Mouse (Mus musculus) neural tube, embryonic 11.5 days (tissue): Measurements from ENCODE around the gene Ndrg3. TPM values are rescaled to one million over a fixed set of nuclear protein-coding genes. Genes with fewer than 3 reads are reported as not detected.
A peak's percentile ranks its signal among the peaks of the same experiment; 100 is the strongest.

ENCODE experiments used
- ATAC-seq: fragments of 200-750 bp; cut with Nextera tagmentation; 2 replicates; pipeline ENCODE4 v1.8.0; 2017; ENCODE audit warnings: moderate number of reproducible peaks, mild to moderate bottlenecking, moderate TSS enrichment, moderate library complexity; ENCODE audit not compliant: insufficient read depth, low FRiP score, low TSS enrichment
- DNase-seq: peaks from one replicate; pipeline ENCODE4 v3.0.0-alpha.2; 2015; ENCODE audit warnings: low spot score
- H3K27ac ChIP-seq: fragments of 300-500 bp; sonication (generic); 2 replicates; pipeline ENCODE4 v1.5.1; 2014; ENCODE audit warnings: low read depth, mild to moderate bottlenecking, low read length
- H3K27me3 ChIP-seq: fragments of 300-500 bp; sonication (generic); 2 replicates; pipeline ENCODE4 v1.6.1; 2014; ENCODE audit warnings: mild to moderate bottlenecking, low read length, mixed read lengths; ENCODE audit not compliant: control insufficient read depth, insufficient read depth
- H3K36me3 ChIP-seq: fragments of 300-500 bp; sonication (generic); 2 replicates; pipeline ENCODE4 v1.6.1; 2014; ENCODE audit warnings: mild to moderate bottlenecking, low read length, moderate library complexity, mixed read lengths; ENCODE audit not compliant: control insufficient read depth, insufficient read depth
- H3K4me1 ChIP-seq: fragments of 300-500 bp; sonication (generic); 2 replicates; pipeline ENCODE4 v1.6.1; 2014; ENCODE audit warnings: low read length, mixed read lengths; ENCODE audit not compliant: control insufficient read depth, insufficient read depth
- H3K4me2 ChIP-seq: fragments of 300-500 bp; sonication (generic); 2 replicates; pipeline ENCODE4 v1.6.1; 2014; ENCODE audit warnings: low read depth, mild to moderate bottlenecking, moderate library complexity
- H3K4me3 ChIP-seq: fragments of 300-500 bp; sonication (generic); 2 replicates; pipeline ENCODE4 v1.5.1; 2014; ENCODE audit warnings: low read depth, low read length
- H3K9ac ChIP-seq: fragments of 300-500 bp; sonication (generic); 2 replicates; pipeline ENCODE4 v1.6.1; 2014; ENCODE audit warnings: mild to moderate bottlenecking, low read length
- H3K9me3 ChIP-seq: fragments of 300-500 bp; sonication (generic); 2 replicates; pipeline ENCODE4 v1.6.1; 2016; ENCODE audit warnings: low read length; ENCODE audit not compliant: control insufficient read depth
- WGBS: fragments of 180-500 bp; shearing (Covaris S2); extraction: QIAGEN DNeasy Blood & Tissue Kit; methylation state at CpG from one replicate; pipeline ENCODE4 v1.1.7; 2014; 5-methylcytosine and 5-hydroxymethylcytosine counted together
- polyA plus RNA-seq: library from polyadenylated mRNA; unstranded; fragments of >200 nt; fragmentation: Nextera tagmentation; extraction: Ambion mirVana; gene quantifications from 2 replicates; pipeline ENCODE4 v1.2.1, GENCODE M21; 2014

Gene Ndrg3
- polyA plus RNA-seq, result 54.2 and 58.9 TPM in 2 replicates

DNA sequence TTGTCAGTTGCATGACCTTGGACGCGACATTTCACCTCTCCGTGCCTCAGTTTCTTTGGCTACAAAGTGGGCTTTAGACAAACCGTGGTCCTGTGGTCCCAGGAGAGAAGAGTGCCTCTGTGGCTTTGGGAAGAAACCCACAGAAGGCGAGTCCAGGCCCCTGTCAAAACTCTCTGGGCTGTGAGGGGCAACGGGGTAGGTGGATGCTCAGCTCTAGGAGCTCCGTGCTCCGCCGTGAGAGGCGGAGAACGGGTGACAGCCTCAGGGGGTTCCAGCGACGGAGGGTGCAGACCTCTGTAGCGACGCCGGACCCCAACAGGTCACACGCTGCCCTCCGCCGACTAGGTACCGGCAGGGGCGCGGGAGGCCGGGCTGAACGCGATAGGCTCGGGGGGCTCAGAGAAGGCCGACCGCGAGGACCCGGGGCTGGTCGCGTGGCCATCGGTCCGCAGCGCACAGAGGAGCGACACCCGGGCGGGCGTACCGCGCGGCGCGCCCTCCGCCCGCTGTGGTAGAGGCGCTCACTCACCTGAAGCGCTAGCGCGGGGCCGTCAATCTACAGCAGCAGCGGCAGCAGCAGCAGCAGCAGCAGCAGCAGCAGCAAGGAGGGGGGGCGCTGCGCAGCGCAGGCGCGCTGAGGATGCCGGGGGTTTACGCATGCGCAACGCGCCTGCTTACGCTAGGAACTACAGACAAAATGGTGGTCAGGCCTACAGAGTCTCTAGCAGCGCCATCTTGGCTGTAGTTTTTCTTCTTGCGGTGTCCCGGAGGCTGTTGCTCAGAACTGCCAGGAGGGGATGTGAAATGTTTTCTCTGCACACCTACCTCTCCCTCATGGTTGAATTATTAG lies at the start of gene Ndrg3:
Gene Ndrg3 (minus strand): TSS at position 587 of the 850 bp plus-strand sequence.
- H3K9me3 ChIP-seq, result no peaks in the 10 kb centered on the region
- H3K4me2 ChIP-seq, result peak within 1 kb of the TSS; percentile 97
- H3K27ac ChIP-seq, result no peak within 1 kb of the TSS
- H3K4me1 ChIP-seq, result peaks cover 7% of the 10 kb centered on the region
- WGBS, result under 1% methylated on average over 64 of the region's 66 CpGs
- no peaks in the 10 kb centered on the region for H3K27me3 ChIP-seq
- peak within 1 kb of the TSS; percentile 93 for H3K4me3 ChIP-seq
- DNase-seq, result peak; percentile 97
- peak; percentile 95 for ATAC-seq
- peak within 1 kb of the TSS; percentile 80 for H3K9ac ChIP-seq
- 0 out of 2 replicates have a peak, but pooled peaks cover 2% of the 10 kb centered on the region for H3K36me3 ChIP-seq

DNA sequence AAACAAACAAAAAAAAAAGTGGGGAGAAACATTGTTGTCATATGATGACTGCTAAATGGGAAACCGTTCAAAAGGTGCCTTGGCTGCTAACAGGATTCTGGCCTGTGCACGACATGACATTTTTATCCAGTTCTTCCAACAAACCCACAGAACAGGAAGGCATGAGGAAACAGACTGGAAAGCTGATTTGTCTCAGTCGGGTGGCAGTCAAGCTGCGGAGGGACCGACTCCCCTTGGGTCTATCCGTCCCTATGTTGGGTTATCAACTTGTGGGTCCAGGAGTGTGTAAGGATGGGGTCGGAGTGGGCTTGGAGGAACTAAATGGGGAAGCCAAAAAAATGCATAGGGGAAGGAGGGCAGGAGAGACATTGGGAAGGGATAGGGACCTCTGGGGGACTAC lies 49.6 kb upstream of the Ndrg3 start:
- Histone ChIP-seq H3K4me2 (no peak overlapping the region), H3K4me3 (no peak overlapping the region), H3K27ac (no peak overlapping the region), H3K36me3 (peaks cover 36% of the 10 kb centered on the region), H3K9me3 (no peaks in the 10 kb centered on the region), H3K4me1 (no peaks in the 10 kb centered on the region), H3K9ac (no peak overlapping the region), H3K27me3 (no peaks in the 10 kb centered on the region)
- WGBS, result 88% methylated on average over 7 of the region's 7 CpGs
- ATAC-seq (no peak), DNase-seq (no peak)

DNA sequence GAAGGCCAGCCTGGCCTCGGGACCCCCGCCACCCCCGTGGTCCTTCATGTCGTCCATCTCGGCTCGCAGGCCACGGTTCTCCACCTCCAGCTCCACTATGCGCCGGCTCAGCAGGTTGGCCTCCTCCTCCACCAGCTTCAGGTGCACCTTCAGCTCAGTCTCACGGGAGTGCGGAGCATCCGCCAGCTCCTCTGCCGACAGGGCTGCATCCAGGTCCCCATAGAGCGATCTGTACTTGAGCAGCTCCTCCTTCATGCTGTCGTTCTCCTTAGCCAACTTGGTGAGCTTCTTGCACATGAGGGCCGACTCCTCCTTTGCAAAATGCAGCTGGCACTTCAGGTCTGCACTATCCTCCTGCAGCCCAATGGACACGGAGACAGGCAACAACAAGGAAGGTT lies 48.8 kb upstream of the Ndrg3 start:
- WGBS, result 81% methylated on average over 17 of the region's 17 CpGs
- no peak for DNase-seq
- H3K9ac ChIP-seq, result no peak overlapping the region
- H3K36me3 ChIP-seq, result peaks cover 33% of the 10 kb centered on the region
- no peak overlapping the region for H3K27ac ChIP-seq
- H3K4me3 ChIP-seq, result no peak overlapping the region
- H3K4me2 ChIP-seq, result no peak overlapping the region
- H3K4me1 ChIP-seq, result no peaks in the 10 kb centered on the region
- no peaks in the 10 kb centered on the region for H3K9me3 ChIP-seq
- no peaks in the 10 kb centered on the region for H3K27me3 ChIP-seq
- ATAC-seq, result no peak

GRCm38 (mm10) chr2:157039900-157040648 lies 48.2 kb upstream of the Ndrg3 start:
- H3K27me3 ChIP-seq, result no peaks in the 10 kb centered on the region
- H3K4me1 ChIP-seq, result no peaks in the 10 kb centered on the region
- WGBS, result 90% methylated on average over 50 of the region's 50 CpGs
- ATAC-seq (no peak), DNase-seq (no peak)
- H3K9ac ChIP-seq, result no peak overlapping the region
- no peak overlapping the region for H3K4me2 ChIP-seq
- H3K9me3 ChIP-seq, result no peaks in the 10 kb centered on the region
- H3K4me3 ChIP-seq, result no peak overlapping the region
- H3K27ac ChIP-seq, result no peak overlapping the region
- H3K36me3 ChIP-seq, result peaks cover 28% of the 10 kb centered on the region

DNA sequence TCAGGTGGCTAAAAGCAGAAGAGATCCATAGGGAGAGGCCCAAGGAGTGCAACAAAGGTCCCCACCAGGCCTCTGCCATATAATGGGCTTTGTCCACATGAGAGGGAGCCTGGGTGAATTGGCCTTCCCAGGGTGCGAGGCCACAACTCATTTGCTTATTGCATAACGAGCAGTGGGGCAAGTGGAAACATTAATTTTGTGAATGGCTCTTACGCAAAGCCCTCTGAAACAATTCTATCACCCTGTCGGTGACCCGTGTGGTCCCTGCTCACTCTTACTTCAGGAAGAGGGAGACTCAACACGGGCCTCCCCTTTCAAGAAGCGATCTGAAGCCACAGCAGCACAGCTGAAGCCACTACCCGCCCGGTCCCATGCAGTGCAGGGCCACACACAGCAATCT lies 45.4 kb upstream of the Ndrg3 start:
- no peak for ATAC-seq
- WGBS, result 70% methylated on average over 9 of the region's 9 CpGs

DNA sequence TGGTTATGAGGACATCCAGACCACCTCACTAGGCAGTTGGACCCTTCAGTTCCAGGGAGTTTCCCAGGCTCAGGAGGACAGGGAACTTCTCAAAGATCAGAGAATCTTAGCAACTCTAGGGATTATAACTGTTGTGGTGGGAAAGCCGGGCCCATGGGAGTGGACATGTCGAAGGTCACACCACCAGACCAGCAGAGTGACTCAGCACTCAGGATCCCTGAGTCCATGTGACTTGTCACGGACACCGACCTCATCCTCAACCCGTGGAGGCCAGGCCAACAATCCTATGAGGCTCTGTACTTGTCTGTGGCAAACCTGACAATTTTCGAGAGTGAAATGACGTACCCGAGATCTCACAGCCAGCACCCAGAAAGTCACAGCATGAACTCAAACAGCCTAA lies 44.5 kb upstream of the Ndrg3 start:
- ATAC-seq, result no peak
- H3K36me3 ChIP-seq, result peaks cover 34% of the 10 kb centered on the region
- no peak overlapping the region for H3K27ac ChIP-seq
- DNase-seq, result no peak
- no peak overlapping the region for H3K4me2 ChIP-seq
- H3K4me3 ChIP-seq, result no peak overlapping the region
- H3K9ac ChIP-seq, result no peak overlapping the region
- WGBS, result 93% methylated on average over 8 of the region's 8 CpGs
- no peaks in the 10 kb centered on the region for H3K4me1 ChIP-seq
- H3K9me3 ChIP-seq, result no peaks in the 10 kb centered on the region
- H3K27me3 ChIP-seq, result no peaks in the 10 kb centered on the region

More for the DNA sequence above, 45.4 kb upstream of the Ndrg3 start:
- Histone ChIP-seq H3K27me3 (no peaks in the 10 kb centered on the region), H3K4me1 (no peaks in the 10 kb centered on the region), H3K9ac (no peak overlapping the region), H3K9me3 (no peaks in the 10 kb centered on the region), H3K36me3 (peaks cover 34% of the 10 kb centered on the region), H3K4me2 (no peak overlapping the region), H3K4me3 (no peak overlapping the region), H3K27ac (no peak overlapping the region)
- DNase-seq, result no peak

DNA sequence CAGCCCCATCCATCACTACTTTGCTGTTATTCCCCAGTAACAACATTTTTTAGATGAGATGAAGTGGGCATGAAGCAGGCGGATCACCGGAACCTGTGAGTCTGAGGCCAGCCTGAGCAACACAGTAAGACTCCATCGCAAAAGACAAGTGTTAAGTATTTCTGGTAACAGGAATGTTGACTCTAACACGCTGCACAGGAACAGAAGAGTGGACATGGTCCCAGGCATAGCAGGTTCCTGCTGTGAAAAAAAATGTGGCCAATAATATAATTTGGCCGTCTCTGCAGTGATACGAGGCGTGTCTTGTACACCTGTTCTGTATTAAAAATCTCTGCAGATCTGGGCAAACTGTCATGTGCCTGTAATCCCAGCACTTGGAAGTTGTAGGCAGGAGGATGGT lies 43.5 kb upstream of the Ndrg3 start:
- Histone ChIP-seq H3K4me2 (no peak overlapping the region), H3K27me3 (no peaks in the 10 kb centered on the region), H3K4me3 (no peak overlapping the region), H3K27ac (no peak overlapping the region), H3K36me3 (peaks cover 33% of the 10 kb centered on the region), H3K4me1 (no peaks in the 10 kb centered on the region), H3K9ac (no peak overlapping the region), H3K9me3 (no peaks in the 10 kb centered on the region)
- no peak for ATAC-seq
- 91% methylated on average over 7 of the region's 7 CpGs for WGBS
- DNase-seq, result no peak

DNA sequence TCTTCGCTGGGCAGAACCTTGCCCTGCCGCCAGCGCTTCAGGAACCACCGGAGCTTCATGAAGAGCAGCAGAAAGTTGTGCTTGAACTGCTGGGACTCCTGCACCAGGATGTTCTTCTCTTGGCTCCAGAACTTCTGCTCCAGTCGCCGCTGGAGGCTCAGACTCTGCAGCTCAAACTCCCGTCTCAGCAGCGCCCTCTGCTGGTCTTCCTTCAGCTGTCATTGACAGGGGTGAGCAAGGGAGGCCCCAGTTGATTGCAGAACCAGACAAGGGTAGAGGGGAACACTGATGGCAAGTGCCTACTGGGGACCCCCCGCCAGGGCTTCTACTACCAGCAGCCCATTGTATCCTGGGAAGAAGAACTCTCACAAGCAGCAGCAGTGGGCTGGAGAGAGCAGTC lies 38.9 kb upstream of the Ndrg3 start:
- no peak overlapping the region for H3K27ac ChIP-seq
- WGBS, result 48% methylated on average over 9 of the region's 9 CpGs
- DNase-seq (peak; percentile 81), ATAC-seq (no peak)
- no peak overlapping the region for H3K4me3 ChIP-seq
- H3K9ac ChIP-seq, result no peak overlapping the region
- H3K4me2 ChIP-seq, result no peak overlapping the region
- no peaks in the 10 kb centered on the region for H3K9me3 ChIP-seq
- no peaks in the 10 kb centered on the region for H3K27me3 ChIP-seq
- H3K4me1 ChIP-seq, result no peaks in the 10 kb centered on the region
- H3K36me3 ChIP-seq, result peaks cover 56% of the 10 kb centered on the region
